Mouse (Mus musculus) left cerebral cortex, postnatal 14 days (tissue): ENCODE results near the gene Sh2b3. TPM values are rescaled to one million over a fixed set of nuclear protein-coding genes. Genes with fewer than 3 reads are reported as not detected.

Source experiments
- microRNA-seq, 2 experiments: library from miRNA; unstranded; fragments of <30 nt; microRNA quantifications; one replicate each; pipeline ENCODE4 v1.2.0; 2022
- total RNA-seq, 2 experiments: library from RNA; stranded (reverse); gene quantifications; 2 replicates each; pipeline ENCODE4 v1.2.3; 2021

Gene Sh2b3
- total RNA-seq, 2 experiments from 2014 or later, result 20.3 to 20.4 TPM

Small RNA genes lying within 50 kb of the gene (microRNA-seq; reads per million reads assigned to microRNA genes)
- gene Mir7031, result 4.0 to 4.4 reads per million in 2 experiments

Other genes starting within 250 kb of the Sh2b3 start
- gene Aldh2, start 243.8 kb downstream of the Sh2b3 start, total RNA-seq, result 10 to 100 TPM; 77.4 to 87.7 TPM
- 1 to 10 TPM; 5.0 to 5.5 TPM for gene Acad12, start 218.7 kb downstream of the Sh2b3 start, total RNA-seq
- gene Acad10, start 177.1 kb downstream of the Sh2b3 start, total RNA-seq, result 1 to 10 TPM; 3.1 to 3.3 TPM
- gene Brap, start 177.1 kb downstream of the Sh2b3 start, total RNA-seq, result 10 to 100 TPM; 55.0 to 59.1 TPM
- gene Atxn2, start 126.3 kb downstream of the Sh2b3 start, total RNA-seq, result 100 to 1,000 TPM; 256 TPM
- gene Pheta1, start 11.3 kb upstream of the Sh2b3 start, total RNA-seq, result 10 to 100 TPM; 10.3 to 12.6 TPM
- 100 to 1,000 TPM; 204 to 256 TPM for gene Cux2, start 212.5 kb upstream of the Sh2b3 start, total RNA-seq